In the genomic region with DNA sequence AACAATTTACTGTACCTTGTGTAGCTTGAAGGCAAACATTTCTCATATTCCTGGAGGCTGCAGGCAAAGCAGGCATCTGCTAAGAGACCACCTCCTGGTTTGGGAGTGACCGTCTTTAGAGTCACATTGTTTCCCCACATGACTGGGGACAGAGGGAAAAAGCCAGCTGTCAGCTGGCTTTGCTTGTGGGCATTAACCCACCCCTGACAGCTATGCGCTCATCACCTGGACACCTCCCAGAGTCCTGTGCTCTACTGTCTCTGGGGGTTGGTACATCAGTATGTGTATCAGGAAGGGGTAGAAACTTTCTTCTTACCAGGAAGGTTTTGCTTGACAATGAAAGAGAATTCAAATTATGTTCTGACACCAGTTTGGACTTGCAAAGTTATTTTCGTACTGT, we compare ENCODE assay signal across 22 mouse cellular contexts.
DNase-seq lines count a peak whose midpoint lies in the region; ATAC-seq and TF ChIP-seq lines count a peak whose summit lies in the region.
"Had no signal": no experiment of that assay in that cellular context is flagged by ENCODE, and none has a peak within 500 bp of the region (broad histone marks: within the 10 kb centered on the region; RNA-seq: fewer than 3 reads in every experiment).

No protein-coding gene starts in this region.

- H3K36me3 ChIP-seq in hindbrain, postnatal 0 days (ENCODE audit: insufficient read depth, low read length), result no peaks in the 10 kb centered on the region
- no peaks in the 10 kb centered on the region for H3K36me3 ChIP-seq in hindbrain, embryonic 14.5 days (replicated peaks; ENCODE audit: control insufficient read depth, insufficient read depth)
- H3K36me3 ChIP-seq: heart, embryonic 12.5 days; hindbrain, embryonic 10.5 days; limb, embryonic 12.5 days; midbrain, embryonic 12.5 days; neural tube, embryonic 12.5 days had no signal

- no peaks in the 10 kb centered on the region for H3K9me3 ChIP-seq in hindbrain, postnatal 0 days (ENCODE audit: low read length)
- no peaks in the 10 kb centered on the region for H3K9me3 ChIP-seq in hindbrain, embryonic 14.5 days (ENCODE audit: control insufficient read depth, low read length)
- H3K9me3 ChIP-seq: heart, embryonic 12.5 days; hindbrain, embryonic 10.5 days; limb, embryonic 12.5 days; midbrain, embryonic 12.5 days; neural tube, embryonic 12.5 days had no signal

- H3K9ac ChIP-seq in hindbrain, postnatal 0 days (replicated peaks; ENCODE audit: low read length), result no peak overlapping the region
- no peak overlapping the region for H3K9ac ChIP-seq in hindbrain, embryonic 14.5 days
- H3K9ac ChIP-seq: heart, embryonic 12.5 days; limb, embryonic 12.5 days; liver, postnatal 0 days; midbrain, embryonic 12.5 days; neural tube, embryonic 12.5 days had no signal

- H3K4me1 ChIP-seq in hindbrain, postnatal 0 days (ENCODE audit: insufficient read depth, low read length), result no peaks in the 10 kb centered on the region
- H3K4me1 ChIP-seq in hindbrain, embryonic 14.5 days (replicated peaks; ENCODE audit: control insufficient read depth, insufficient read depth, low read length), result no peaks in the 10 kb centered on the region
- H3K4me1 ChIP-seq: heart, embryonic 12.5 days; hindbrain, embryonic 10.5 days; limb, embryonic 12.5 days; midbrain, embryonic 12.5 days; neural tube, embryonic 12.5 days had no signal

- no peak overlapping the region for H3K4me2 ChIP-seq in hindbrain, postnatal 0 days (ENCODE audit: low read depth, low read length)
- H3K4me2 ChIP-seq in hindbrain, embryonic 14.5 days (replicated peaks), result no peak overlapping the region
- H3K4me2 ChIP-seq: heart, embryonic 12.5 days; limb, embryonic 12.5 days; liver, embryonic 11.5 days; midbrain, embryonic 12.5 days; neural tube, embryonic 12.5 days had no signal

- ATAC-seq in hindbrain, postnatal 0 days, result 0 out of 2 replicates have a peak, but pooled peaks have one; percentile 40
- no peak for ATAC-seq in hindbrain, embryonic 14.5 days (ENCODE audit: low FRiP score)
- ATAC-seq: inflammation-experienced regulatory T-cells, adult 6 months; liver, postnatal 0 days had no signal

- H3K27me3 ChIP-seq in hindbrain, postnatal 0 days (ENCODE audit: insufficient read depth, low read length), result no peaks in the 10 kb centered on the region
- H3K27me3 ChIP-seq in hindbrain, embryonic 14.5 days (ENCODE audit: control insufficient read depth, insufficient read depth, low read length), result no peaks in the 10 kb centered on the region
- H3K27me3 ChIP-seq: heart, embryonic 12.5 days; limb, embryonic 12.5 days; midbrain, embryonic 12.5 days; neural tube, embryonic 12.5 days had no signal

- peak; percentile 23 for DNase-seq in hindbrain, postnatal 0 days (ENCODE audit: low spot score)
- no peak for DNase-seq in hindbrain, embryonic 14.5 days (ENCODE audit: low spot score)
- DNase-seq in 3T3-L1 (ENCODE audit: low read depth, low spot score), result peak; percentile 5
- peak; percentile 17 for DNase-seq in cerebellum, adult 11 months
- peak; percentile 50 for DNase-seq in cerebellum, adult 9-11 months
- DNase-seq in embryo, embryonic 9.5 days (ENCODE audit: extremely low spot score), result no peak
- DNase-seq in thymus, postnatal 10 days (ENCODE audit: low spot score in 2 of 2), result no peak
- DNase-seq: adrenal gland, adult 2 months; gastrocnemius, postnatal 10 days; heart, adult 11 months; kidney, adult 18-20 months; kidney, postnatal 4 days; liver, postnatal 0 days; thymus, adult 18-20 months; thymus, postnatal 4 days had no signal

- H3K4me3 ChIP-seq in hindbrain, postnatal 0 days (ENCODE audit: low read length), result no peak overlapping the region
- H3K4me3 ChIP-seq in hindbrain, embryonic 14.5 days (replicated peaks; ENCODE audit: low read length), result no peak overlapping the region
- H3K4me3 ChIP-seq: heart, embryonic 12.5 days; hindbrain, embryonic 10.5 days; limb, embryonic 12.5 days; midbrain, embryonic 12.5 days; neural tube, embryonic 12.5 days had no signal

- TF ChIP-seq CTCF in hindbrain, postnatal 0 days (IDR thresholded peaks at IDR 0.05; ENCODE audit: low read depth), result no peak

- H3K27ac ChIP-seq in hindbrain, postnatal 0 days, result no peak overlapping the region
- H3K27ac ChIP-seq in hindbrain, embryonic 14.5 days, result no peak overlapping the region
- H3K27ac ChIP-seq: hindbrain, embryonic 10.5 days; limb, embryonic 12.5 days; midbrain, embryonic 12.5 days; neural tube, embryonic 12.5 days had no signal

- WGBS in hindbrain, postnatal 0 days, result 46% methylated on average over 3 of the region's 3 CpGs
- 44% methylated on average over 3 of the region's 3 CpGs for WGBS in hindbrain, embryonic 14.5 days

Comparison
In these comparisons a context has a peak if more than half of its experiments do, and no peak if none do; other contexts are left out.
1. DNase-seq: peak in hindbrain, postnatal 0 days (single experiment), 3T3-L1 (single experiment), cerebellum, adult 11 months (single experiment) and cerebellum, adult 9-11 months (single experiment); none in hindbrain, embryonic 14.5 days (single experiment), embryo, embryonic 9.5 days (single experiment) and thymus, postnatal 10 days (0 of 2).